Mouse (Mus musculus): ENCODE measurements at regions not wholly inside any gene's neighbourhood (a gene's known extent, or its start where the extent isn't known, plus 50 kb on each side); places are given as distances from the start of the nearest gene placed in this dataset.

DNA sequence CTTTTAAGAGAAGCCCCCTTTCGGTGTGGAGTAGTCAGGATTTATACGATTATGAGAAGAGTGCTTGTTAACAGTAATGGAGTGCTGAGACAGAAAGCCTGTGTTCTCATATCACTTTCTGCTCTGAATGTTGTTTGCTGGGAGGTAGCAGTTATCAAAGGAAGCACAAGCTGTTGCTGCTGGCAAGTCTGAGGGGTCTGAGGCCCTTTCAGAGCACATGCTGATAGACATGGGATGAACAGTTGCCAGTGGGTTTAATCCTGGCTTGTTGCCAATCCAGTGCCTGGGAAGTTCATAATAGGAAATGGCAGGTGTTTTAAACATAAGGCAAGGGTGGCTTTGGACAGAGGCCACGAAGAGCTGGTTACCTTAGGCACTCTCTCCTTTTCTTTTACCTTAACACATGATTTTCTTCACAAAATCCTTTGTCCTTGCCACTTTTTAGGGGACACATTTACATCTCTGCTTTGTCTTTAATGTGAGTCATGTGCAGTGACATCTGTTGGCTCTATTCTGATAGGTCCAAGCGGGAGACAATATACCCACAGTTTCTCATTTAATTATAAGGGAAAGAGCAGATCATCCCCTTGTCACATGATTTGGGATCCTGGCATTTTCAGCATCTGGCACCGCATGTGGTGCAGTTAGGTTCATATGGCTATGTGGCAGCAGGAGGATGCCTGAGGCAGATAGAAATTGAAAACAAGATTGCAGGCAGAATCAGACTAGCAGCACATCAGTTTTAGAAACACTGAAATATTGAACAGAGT is 245.7 kb downstream of the Arl6ip6 start:
- TF ChIP-seq MYOD1 (IDR thresholded peaks at IDR 0.05; ENCODE audit: control insufficient read depth in 1 of 3, insufficient read length in 2 of 3, low read depth in 2 of 3) (no peak), E2F4 (IDR thresholded peaks at IDR 0.05; ENCODE audit: insufficient read depth) (no peak), POLR2A (IDR thresholded peaks at IDR 0.05; ENCODE audit: insufficient read length, low read depth) (no peak), TCF3 (IDR thresholded peaks at IDR 0.05; ENCODE audit: insufficient read length, low read depth) (no peak)
